Mouse (Mus musculus) left cerebral cortex, adult 9 months (tissue): ENCODE data around the gene Zfp787.
"Not testable (repeated sequence)": the region's sequence is repeated elsewhere in the genome, so short reads cannot be mapped to it uniquely, and the experiment has no call there.

ENCODE experiments used
- DNase-seq, 2 experiments: peaks; one replicate each; pipeline ENCODE4 v3.0.0; 2022; ENCODE audit warnings: low spot score in 2 of 2

Zfp787 gene

DNA sequence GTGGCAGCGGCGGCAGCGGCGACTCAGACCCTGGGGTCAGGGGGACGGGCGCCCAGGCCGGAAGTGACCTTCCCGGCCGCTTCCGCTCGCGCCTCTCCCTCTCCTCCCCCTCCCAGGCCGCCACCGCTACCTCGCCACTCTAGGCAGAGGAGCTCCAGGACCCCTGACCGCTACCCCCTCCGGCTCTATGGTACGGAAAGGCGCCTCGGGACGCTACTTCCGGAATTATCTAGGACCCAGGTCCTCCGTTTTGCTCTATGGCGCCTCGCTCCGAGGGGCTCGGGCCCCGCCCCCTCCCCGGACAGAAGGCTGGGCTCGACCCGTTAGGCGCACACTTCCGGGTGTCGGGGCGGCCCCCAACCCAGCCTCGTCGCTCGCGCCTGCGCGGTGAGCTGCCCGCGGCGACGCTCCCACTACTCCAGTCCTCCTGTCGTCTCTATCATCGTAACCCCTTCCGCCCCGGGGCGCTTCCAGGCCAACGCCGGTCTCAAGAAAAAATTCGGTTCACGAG lies at the start of gene Zfp787:
Gene Zfp787 (minus strand): TSS at position 97 of the 511 bp plus-strand sequence.
- peak; percentile 96 for DNase-seq

DNA sequence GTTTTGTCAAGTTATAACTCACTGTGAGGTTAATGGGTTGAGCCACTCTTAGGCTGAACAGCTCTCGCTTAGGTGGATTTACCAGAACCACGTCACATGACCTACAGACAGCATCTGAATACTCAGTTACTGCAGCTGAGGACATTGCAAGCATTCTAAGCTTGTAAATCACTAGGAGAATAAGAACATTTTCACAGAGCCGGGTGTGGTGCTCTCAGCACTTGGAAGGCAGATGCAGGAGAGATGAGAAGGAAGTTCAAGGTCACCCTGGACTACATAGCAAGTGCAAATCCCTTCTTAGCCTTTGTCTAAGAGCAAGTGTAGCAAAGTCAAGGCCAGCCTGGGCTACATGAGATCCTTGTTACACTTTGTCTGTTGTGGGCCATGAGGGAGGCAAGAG lies 48.4 kb upstream of the Zfp787 start:
- DNase-seq, result no peak

DNA sequence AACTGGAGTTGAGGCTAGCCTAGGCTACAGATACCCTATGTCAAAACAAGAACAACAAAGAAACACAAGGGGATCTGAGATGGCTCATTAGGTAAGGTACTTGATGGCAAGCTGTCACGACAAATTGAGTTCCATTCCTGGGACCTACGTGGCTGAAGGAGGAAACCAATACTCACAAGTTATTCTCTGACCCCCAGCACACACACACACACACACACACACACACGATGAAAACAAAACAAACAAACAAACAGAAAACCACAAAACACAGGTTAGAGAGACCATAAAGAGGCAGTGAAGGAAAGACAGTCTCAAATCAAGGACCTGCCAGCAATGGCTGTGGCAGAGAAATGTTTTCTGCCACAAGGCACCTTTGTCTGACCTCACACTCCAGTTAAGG lies 41.0 kb upstream of the Zfp787 start, which contains the start of gene Galp:
Gene Galp (plus strand): TSS at position 301 of the 400 bp plus-strand sequence.
- DNase-seq, result no peak

DNA sequence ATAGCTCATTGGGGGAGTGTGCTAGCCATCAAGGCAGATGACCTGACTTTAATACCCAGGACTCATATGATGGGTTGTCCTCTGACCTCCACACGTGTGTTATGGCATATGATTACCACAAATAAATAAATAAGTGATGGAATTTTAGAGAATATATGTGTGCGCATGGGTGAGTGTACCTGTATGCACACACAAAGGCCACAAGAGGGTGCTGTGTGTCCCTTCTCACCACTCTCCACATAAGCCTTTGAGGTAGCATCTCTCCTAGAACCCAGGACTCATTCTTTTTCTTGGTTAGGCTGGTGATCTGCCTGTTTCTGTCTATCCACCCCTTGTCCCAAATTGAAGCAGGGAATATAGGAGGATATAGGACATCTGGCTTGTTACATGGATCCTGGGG lies 40.0 kb upstream of the Zfp787 start:
- DNase-seq, result no peak

DNA sequence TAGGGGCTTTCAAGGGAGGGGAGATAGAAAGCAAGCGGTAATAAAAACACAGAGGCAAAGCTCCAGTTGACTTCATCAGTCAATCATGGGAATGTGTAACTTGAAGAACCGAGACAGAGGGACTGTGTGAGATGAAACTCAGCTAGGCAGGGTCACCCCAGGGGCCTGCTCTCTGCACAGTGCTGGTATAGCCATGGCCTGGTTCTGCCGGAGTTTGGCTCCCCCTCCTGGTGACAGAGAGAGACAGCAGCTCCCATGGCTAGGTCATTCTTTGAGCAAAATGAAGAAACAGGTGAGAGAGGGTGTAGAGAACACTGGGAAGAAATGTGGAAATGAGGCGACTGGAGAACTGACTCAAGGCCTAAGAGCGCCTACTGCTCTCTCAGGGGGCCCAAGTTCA lies 38.3 kb upstream of the Zfp787 start:
- DNase-seq, result peak in 1 of 2 experiments; percentile 43

DNA sequence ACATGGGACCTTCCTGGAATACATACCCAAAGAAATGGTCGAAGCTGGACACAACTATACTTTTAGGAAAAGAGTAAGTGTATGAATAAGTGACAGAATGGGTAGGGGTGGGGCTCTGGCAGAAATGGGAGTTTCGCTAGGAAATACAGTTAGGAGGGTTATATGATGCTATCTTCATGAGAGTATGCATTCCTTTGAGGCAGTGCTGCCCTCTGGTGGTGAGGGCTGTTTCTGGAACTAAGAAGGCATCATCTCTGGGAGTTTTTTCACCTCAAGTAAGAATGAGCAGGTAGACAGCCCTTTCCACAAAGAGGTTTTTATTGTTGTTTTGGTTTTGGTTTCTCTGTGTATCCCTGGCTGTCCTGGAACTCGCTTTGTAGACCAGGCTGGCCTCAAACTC lies 35.6 kb upstream of the Zfp787 start:
- DNase-seq, result peak in 1 of 2 experiments; percentile 88

DNA sequence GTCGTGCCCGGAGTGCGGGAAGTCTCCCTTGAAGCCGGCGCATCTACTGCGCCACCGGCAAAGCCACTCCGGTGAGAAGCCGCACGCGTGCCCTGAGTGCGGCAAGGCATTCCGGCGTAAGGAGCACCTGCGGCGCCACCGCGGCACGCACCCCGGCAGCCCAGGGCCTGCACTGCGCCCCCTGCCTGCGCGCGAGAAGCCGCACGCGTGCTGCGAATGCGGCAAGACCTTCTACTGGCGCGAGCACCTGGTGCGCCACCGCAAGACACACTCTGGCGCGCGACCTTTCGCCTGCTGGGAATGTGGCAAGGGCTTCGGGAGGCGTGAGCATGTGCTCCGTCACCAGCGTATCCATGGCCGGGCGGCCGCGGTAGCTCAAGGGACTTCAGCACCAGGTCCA lies 33.7 kb upstream of the Zfp787 start:
- no peak for DNase-seq

DNA sequence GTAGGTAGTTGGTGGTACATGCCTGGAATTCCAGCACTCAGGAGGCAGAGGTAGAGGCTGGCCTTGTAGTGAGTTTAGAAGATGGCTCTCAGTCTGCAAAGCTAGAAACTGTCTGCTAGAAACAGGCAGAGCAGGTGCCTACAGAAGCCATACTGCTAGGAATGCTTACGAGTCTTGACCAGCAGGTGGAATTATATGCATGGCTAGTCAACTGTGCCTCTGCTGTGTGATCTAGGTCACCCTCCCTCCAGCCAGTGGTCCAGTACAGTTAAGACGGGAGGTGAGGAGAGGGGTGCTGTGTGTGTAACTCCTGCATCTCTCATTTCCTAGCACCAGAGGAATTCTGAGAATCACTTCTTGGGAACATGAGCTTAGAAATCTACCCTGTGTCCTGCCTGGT lies 31.0 kb upstream of the Zfp787 start:
- no peak for DNase-seq

DNA sequence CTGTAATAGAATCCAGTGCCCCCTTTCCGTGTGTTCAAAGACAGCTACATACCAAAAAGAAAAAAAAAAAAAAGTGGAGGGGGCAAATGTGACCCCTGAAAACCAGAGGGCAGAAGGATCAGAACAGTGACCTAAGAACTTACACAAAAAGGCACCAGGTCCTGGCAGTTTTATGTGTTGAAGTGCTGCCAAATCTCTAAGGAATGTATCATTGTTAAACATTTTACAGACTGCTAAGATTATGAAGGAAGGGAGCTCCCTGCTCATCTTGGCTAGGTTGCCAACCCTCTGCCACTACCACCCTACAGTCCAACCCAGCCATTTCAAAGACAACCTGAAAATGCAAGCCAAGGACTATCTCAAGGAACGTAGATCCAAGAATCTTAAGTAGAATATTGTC lies 30.4 kb upstream of the Zfp787 start:
- DNase-seq, result no peak

DNA sequence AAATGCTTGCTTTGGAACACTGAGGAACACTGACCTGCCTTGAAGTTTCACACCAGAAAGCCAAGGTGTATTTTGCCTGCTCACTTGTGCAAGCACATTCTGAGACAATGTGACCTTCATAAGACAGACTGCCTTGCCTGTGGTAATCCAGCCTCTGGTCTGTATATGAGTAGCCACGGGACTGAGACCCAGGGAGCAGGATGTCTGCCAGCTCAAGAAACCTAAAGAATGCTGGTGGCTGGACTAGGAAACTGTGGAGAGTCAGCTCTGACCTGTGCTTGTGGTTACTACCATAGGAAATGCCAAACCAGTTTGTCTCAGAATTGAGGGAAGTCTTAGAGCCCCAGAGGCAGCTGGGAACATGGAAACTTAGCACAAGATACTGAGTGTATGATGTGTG lies 29.6 kb upstream of the Zfp787 start:
- DNase-seq, result no peak

DNA sequence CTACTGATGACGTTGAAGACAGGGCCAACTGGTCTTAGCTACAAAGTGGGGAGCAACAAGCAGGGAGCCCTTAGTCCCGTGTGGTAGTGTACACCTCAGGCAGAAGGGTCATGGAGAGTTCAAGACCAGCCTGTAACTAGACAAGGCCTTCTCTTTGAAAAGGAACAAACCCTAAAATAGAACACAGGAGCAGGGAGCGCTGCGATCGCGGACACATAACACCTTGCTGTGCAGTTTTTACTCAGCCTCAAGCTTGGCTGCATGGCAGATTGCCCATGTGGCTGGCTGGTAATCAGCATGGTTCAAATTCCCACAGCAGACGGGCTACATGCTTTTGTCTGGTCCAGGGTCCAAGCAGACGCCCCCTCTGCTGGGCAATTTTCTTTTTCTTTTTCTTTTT lies 28.7 kb upstream of the Zfp787 start:
- no peak for DNase-seq

DNA sequence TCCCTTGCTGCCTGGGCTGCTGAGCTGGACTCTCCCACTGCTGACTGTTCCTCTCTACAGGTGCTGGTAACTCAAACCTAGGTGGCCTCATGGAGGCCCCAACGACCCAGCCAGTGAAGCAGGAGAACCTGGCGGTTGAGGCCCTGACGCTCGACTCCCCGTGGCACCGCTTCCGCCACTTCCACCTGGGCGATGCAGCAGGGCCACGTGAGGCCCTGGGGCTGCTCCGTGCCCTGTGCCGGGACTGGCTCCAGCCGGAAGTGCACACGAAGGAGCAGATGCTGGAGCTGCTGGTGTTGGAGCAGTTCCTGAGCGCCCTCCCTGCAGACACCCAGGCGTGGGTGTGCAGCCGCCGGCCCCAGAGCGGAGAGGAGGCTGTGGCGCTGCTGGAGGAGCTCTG lies 28.0 kb upstream of the Zfp787 start:
- no peak for DNase-seq

DNA sequence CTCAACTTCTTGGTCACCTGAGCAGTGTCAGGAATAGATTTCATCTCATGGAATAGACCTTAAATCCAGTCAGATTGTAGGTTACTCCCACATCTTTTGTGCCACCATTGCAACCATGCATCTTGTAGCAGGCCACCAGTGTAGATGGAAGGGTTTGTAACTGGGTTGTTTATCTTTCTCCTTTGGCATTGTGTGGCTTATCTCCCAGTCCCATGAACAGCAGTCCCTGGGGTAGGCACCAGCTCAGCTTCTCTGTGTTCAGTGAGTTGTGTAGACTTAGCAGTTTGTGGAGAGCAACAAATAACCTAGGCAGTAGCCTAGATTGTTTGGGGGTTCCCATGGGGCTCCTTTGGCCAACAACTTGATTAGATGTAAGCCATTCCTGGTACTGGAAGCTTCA lies 27.1 kb upstream of the Zfp787 start:
- no peak for DNase-seq

DNA sequence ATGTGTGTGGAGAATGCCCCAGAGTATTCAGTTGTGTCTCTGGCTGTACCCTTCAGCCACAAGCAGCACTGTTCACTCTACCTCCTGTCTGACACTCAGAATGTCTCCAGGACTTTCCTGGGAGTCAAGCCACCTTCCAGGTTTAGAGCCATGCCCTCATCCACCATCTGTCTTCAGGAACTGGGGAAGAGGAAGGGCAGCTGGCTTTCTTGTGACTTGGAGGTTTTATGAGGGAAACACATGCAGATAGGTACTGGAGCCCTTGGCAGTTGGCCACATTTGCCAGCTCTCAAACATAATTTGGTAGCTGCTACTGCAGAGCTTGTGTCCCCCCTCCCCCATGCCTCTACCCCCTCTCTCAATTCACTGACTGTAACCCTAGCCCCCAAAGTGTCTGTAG lies 23.2 kb upstream of the Zfp787 start:
- no peak for DNase-seq

DNA sequence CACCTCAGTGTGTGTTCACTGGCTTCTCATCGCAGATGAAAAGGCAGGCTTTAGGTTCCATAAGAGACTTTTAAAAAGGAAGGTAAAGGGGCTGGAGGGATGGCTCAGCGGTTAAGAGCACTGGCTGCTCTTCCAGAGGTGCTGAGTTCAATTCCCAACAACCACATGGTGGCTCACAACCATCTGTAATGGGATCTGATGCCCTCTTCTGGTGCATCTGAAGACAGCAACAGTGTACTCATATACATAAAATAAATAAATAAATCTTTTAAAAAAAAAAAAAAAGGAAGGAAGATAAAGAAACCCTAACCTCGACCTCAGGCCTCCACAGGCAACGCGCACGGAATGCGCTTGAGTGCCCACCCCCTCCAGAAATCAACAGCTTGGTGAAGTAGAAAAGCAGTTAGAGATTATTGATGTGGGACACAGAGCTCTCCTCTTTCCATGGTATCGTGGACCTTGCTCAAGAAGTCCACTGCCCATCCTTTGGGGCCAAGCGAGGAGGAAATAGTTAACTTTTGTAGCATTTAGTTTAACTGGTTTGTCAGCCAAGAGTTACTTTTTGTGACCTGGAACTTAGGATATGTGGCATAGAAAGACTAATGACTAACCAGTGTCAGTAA lies 18.7 kb upstream of the Zfp787 start:
- DNase-seq, result not testable (repeated sequence)

DNA sequence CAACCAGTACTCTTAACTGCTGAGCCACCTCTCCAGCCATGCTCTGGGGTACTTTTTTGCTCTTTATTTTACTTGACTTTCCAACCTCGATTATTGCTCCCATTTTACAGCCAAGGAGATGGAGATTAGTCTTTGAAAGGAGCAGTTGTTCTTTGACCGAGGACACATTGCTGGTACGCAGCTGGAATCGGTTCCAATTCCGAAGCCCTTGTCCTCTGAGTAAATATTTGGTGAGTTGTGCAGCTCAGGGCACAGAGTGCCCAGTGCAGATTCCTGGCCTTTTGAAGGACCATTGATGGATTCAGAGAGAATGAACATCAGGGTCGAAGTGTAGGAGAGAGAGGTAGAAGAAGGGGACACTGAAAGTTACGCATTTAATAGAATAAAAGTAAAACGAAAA lies 18.1 kb upstream of the Zfp787 start:
- no peak for DNase-seq

DNA sequence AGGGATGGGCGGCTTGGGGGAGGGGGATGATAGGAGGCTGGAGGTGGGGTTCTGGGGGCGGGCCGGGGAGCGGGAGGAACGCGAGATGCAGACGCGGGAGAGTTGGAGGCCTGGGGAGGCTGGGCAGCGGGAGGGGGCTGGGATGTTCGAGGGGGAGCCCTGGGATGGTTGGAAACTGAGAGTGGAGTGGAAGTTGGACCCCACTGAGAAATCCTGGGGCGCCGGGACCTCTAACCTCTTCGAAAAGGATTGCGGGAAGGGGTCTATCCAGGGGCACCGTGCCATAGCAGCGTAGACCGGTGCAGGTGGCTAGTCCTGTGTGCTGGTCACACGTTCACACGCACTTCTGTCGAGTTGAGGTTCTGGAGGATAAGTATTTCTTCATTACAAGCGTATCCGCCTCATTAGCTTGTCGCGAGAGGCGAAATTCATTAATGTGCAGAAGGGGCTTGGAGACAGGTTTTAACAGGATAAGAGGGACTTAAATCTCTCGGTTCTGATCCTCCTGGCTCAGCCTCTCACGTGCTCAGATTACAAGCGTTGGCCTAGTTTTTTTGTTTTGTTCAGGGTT lies 17.0 kb upstream of the Zfp787 start:
- no peak for DNase-seq

DNA sequence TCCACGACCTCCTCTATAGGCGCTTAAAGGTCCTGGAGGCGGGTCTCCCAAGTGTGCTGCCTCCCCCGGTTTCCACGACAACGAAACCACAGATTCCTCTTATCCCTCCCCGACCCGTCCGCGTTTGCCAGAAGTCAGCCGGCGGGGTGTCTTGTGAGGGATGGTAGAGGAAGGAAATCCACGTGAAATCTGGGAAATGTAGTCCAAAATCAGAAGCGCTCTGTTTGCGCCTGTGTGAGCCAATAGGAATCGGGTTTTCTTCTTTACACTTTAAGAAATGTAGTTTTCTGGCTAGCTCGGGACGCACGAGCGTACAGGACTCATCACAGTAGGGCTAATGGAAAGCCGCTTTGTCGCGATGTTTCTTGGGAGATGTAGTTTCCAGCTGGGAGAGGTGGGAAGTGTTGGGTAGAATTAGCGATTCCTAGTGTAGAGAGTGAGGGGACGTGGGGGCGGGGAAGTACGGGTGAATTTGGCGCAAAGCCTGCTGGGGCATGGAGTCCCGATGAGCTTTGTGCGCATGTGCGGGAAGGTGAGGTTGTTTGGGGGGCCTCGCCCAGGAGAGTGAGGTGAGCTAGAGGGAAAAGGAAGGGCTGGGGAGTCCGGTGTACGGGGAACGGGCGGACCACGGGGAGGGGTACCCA lies 16.3 kb upstream of the Zfp787 start, which contains the start of gene Zfp444:
Gene Zfp444 (plus strand): TSS at position 221 of the 644 bp plus-strand sequence.
- DNase-seq, result peak; percentile 99 to 100

DNA sequence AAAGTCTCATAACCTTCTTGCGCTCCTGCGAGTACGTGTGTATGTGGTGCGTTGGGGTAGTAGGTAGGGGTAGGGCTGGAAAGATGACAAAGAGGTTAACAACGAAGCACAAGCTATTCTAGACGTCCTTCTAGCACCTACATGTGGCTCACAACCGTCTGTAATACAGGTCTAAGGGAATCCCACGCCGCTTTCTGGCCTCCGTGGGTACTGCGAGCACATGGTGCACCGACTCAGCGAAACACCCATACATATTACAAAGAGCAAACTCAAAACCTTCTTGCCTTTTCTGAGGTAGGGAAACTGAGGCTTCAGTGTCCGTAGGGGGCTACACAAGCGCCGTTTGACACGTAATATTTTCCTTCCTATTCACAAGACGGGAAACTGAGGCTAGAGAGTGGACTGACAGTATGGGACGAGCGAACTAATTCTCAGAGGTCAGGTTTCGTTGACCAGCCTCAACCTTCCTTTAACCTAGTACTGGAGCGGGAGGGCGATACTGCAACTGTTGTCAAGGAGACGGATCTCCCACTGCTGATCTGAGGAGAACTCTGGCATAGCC lies 15.7 kb upstream of the Zfp787 start:
- DNase-seq, result peak; percentile 46 to 74

DNA sequence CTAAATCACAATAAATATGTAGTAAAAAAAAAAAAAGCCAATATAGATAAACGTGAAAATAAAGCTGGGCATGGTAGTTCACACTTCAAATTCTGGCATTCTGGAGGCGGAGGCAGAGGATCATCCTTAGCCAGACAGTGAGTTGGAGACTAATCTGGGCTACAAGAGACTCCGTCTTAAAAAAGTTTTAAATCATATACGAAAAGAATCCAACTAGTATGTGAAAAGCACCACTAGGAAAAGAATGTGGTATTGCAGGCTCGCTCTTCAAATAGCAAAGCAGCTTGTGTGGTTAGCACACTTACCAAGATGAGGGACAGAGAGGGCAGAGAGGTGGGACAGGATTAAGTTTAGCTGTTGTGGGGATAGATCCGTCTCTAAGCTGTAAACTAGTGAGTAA lies 15.1 kb upstream of the Zfp787 start:
- no peak for DNase-seq

DNA sequence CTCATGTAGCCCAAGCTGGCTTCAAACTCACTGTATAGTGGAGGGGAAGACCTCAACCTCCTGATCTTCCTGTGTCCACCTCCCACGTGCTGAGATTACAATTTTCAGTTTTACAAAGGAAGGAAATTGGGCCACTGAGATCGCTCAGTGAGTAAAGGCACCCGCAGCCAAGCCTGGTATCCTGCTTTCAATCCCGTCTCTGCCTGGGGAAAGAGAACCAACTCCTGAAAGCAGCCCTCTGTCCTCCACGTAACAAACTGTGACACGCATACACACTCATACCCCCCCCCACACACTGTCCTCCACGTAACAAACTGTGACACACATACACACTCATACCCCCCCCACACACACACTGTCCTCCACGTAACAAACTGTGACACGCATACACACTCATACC lies 14.6 kb upstream of the Zfp787 start:
- no peak for DNase-seq

DNA sequence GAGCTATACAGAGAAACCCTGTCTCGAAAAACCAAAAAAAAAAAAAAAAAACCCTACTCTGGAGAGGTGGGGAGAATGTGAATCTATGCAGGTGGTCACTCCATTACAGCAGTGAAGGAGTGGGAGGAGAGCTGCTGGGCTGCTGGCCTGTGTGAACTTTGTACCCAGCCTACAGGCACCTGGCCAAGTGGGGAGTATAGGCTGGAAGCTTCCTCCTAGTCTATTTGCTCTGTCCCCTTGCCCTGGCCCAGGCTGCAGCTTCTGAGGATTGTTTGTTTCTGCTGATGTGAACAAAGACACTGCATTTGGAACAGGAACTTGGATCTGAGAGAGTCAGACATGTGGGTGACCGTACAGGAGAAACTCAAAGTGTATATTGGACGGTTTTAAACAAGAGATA lies 13.6 kb upstream of the Zfp787 start:
- no peak for DNase-seq

DNA sequence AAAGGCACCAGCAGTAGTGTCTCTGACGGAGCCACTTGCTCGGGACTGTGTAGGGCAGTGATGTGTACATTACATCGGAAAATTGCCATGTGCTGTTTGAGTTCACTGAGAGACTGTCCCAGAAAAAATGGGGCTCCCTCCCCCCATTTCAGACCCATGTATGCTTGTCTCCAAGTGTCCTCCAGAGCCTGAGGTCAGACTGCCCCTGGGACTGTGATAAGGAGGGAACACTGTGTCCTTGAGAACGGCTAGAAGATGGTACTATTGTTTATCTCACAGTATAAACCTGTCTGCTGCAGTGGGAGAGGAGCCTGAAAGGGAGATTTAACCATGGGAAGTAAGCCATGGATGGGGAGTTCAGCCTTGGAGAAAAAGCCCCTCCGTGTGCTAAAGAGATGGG lies 8.9 kb upstream of the Zfp787 start:
- no peak for DNase-seq
